Mouse (Mus musculus) urinary bladder, postnatal 25 days (tissue): Measurements from ENCODE around the gene Slc25a39.

Experiments used
- DNase-seq: peaks from one replicate; pipeline ENCODE4 v3.0.0; 2022; ENCODE audit warnings: low spot score

The Slc25a39 gene

GRCm38 (mm10) chr11:102407834-102408215 lies at the start of gene Slc25a39:
Gene Slc25a39, minus strand, starts transcription at chr11:102407946.
- DNase-seq = no peak

DNA sequence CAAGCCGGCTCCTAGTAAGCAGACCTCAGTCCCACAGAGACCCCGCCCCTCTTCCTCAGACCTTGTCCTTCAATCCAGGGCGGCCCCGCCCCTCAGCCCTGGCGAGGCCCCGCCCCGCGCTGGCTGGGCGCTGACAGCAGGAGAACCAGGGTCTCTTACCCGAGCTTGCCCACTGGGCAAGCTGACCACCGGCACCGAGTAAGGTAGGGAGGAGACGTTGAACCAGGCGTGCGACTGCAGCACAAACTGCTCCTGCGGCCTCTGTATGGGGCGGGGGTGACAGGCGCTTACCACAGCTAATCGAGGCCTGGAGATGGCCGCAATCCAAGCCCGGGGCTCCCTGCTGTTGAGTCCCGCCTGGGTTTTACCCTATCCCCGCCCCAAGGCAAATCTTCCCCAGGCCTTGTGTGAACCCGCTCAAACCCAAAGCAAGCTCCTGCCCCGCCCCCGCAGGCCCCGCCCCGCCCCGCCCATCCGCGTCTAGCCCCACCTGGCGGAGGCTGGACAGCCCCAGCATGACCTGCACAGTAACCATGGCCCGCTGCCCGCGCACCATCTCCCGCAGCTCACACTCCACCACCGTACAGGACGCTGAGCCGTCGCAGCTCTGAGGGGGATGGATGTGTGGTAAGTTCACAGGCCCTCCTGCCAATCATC lies 48.1 kb upstream of the Slc25a39 start:
- DNase-seq = peak; percentile 61

DNA sequence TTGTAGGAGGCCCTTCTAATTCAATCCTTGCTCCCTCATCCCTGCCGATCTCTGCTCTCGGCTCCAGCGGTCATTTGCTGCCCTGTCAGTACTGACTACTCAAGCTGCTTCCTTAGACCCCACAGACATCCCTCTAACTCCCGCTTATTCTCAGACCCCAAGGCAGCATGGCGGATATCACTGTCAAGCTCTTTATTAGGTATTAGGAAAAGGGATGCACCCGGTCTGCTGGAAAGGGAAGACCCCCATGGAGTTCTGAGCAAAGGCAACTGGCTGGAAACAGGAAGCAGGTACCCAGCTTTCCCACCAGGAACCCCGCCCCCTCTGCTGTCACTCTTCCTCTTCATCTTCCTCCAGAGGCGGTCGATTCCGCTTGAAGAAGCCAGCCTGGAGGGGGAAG lies 45.4 kb upstream of the Slc25a39 start:
- no peak for DNase-seq

GRCm38 (mm10) chr11:102449043-102450008 lies 41.6 kb upstream of the Slc25a39 start:
- DNase-seq = no peak

DNA sequence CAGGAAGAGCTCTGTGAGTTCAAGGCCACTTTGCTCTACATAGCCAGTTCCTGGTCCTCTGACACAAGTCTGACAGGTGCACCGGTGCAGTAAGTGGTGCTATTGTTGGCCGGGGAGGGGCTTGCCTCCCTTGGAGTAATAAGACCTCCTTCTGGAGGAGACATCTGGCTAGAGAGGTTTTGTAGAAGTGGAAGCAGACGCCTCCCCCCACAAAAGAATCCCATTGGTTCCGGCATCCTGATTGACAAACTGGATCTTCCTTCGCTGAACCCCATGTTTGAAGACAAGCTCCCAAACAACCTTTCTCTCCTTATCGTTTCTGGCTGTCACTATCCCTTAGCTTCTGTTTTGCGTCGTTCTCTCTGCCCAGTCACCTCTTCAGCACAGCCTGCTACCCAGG lies 40.6 kb upstream of the Slc25a39 start:
- no peak for DNase-seq

DNA sequence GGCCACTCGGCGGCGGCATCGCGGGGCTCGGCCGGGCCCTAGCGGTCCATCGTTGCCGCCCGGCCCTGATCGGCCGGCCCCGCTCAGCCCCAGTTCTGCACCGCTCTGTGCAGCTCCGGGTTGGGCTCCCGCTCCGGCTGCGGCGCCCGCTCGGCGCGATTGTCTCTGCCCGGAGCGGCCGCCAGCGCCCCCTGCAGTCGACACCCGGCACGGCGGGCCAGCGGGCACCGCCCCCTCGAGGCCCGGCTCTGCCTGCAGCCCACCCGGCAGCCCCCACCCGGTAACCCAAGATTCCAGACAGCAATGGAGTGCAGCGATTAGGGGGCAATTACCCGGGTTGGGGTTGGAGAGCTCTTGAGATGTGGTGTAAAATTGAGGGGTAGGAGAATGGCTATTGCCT lies 39.8 kb upstream of the Slc25a39 start, which contains the start of gene Fam171a2:
Fam171a2 (minus strand) TSS at position 186 of the 400 bp plus-strand sequence.
- DNase-seq = peak; percentile 85

- DNase-seq = no peak
Measured at GRCm38 (mm10) chr11:102446581-102447461, 39.1 kb upstream of the Slc25a39 start.

GRCm38 (mm10) chr11:102445891-102446361 lies 38.2 kb upstream of the Slc25a39 start:
- DNase-seq = no peak

DNA sequence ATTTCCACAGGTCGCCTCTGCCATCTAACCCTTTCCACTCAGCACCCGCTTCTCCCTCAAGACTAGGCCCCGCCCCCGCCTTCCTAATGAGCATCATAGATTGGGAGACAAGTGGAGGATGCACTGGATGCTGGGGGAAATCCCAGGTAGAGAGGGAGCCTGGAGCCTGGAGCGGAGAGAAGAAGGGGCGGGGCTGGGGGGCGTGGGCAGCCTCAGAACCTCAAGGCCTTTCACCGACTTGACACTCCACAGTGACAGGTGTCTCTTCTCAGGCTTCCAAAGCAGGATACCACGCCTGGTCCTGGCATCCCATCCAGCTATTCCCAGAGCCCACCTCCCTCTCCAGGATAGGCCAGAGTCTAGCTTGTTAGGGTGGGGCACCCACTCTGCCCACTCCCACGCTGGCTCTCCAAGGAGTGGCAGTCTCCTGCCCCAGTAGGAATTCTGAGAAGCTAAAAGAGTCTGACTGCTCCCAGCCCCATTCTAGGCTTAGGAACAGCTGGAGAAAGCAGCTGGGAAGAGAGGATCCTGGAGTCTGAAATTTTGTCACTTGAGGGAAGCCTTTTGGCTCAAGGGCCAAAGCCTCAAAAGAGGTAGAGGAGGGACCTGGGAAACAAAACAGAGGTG lies 37.6 kb upstream of the Slc25a39 start:
- no peak for DNase-seq

DNA sequence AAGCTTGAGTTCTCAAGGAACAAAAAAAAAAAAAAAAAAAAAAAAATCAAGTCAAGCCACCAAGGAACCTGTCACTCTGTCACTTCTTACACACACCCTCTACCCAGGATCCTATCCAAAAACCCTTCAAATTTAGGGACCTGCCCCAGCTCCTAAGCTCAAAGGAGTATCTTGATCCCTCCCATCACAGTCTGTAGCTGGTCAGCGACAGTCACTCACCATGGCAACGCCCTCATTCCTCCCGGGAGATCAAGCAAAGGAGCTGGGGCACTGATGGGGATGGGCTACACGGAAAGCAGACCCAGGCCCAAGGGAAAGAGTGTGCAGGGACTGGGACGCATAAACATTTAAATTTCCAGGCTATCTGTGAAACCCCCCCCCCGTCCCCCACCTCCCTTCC lies 37.0 kb upstream of the Slc25a39 start:
- DNase-seq = no peak

- DNase-seq = no peak
Measured at GRCm38 (mm10) chr11:102444321-102444720, 36.6 kb upstream of the Slc25a39 start.

GRCm38 (mm10) chr11:102443740-102444139 lies 36.0 kb upstream of the Slc25a39 start:
- no peak for DNase-seq

- no peak for DNase-seq
Measured at GRCm38 (mm10) chr11:102442089-102442488, 34.3 kb upstream of the Slc25a39 start.

DNA sequence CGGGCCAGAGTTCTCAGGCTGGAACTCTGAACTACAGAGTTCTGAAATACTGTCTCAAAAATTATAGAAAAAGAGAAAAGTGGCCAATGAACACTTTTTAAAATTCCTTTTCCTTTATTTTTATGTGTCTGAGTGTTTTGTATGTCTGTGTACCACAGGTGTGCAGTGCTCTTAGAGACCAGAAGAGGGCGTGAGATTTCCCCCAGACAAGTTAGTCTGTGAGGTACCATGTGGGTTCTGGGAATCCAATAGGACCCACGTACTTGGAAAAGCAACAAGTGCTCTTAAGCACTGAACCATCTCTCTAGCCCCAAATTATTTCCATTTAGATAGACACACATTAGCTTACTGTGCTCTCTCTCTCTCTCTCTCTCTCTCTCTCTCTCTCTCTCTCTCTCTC lies 33.7 kb upstream of the Slc25a39 start:
- no peak for DNase-seq

- no peak for DNase-seq
Measured at GRCm38 (mm10) chr11:102440255-102440654, 32.5 kb upstream of the Slc25a39 start.

- no peak for DNase-seq
Measured at GRCm38 (mm10) chr11:102439093-102440082, 31.6 kb upstream of the Slc25a39 start.

GRCm38 (mm10) chr11:102438212-102439092 lies 30.7 kb upstream of the Slc25a39 start:
- DNase-seq = peak; percentile 80

DNA sequence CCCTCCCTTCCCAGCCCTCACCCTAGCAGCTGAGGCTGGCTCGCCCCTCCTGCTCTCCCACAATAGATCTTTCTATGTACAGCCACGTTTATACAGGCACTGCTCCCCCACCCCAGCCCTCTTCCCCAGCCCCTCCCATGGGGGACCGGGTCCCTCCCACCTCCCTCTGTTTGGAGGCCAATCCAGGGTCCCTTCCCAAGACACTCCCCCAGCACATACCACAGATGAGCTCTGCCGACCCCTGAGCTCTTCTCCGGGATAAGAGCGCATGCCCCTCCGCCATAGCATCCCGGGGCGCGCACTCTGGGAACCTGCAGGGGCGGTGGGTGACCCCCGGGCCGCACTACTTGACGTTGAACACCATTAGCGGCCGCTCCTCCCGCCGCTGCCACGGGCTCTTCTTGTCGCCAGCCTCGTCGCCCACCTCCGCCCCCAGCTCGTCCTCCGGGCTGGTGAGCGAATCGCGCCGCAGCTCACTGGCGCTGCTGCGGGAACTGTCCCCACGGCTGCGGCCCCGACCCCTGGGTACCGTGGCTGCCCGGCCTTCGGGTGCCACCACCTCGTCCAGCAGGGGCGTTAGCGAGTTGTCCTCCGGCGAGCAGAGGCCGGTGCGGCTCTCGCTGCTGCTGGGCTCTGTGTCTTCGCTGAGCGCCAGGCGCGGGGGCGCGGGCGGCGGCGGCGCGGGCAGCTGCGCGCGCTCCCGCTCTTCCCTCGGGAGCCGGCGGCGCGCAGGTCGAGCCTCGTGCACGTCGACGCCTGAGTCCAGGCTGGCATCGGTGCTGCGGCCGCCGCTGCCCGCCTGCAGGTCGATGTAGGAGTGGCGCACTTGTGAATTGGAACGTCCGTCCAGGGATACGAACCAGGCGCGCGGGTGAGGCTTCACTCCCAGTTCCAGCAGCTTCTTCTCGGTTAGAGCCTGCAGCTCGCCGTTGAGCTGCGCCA lies 29.6 kb upstream of the Slc25a39 start:
- DNase-seq = peak; percentile 55
